In the genomic region with DNA sequence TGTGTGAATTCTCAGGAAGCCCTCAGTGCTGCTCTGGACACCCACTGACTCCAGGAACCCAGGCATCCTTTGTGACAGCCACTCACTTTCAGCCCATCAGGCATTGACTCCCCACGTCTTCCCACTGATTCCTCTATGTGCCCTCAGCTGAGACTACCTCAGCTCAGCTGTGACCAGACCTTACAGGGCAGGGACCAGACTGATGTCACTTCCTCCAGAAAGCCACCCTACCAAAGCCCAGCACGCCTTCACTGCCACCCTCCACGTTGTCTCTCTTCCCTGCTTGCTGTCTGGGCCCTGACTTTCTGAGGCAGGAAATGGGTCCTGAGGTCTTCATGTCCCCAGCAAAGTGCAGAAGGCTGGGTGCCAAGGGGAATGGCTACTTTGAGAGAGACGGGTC, we compare ENCODE assay signal across 8 mouse cellular contexts. TPM values are rescaled to one million over a fixed set of nuclear protein-coding genes. Genes with fewer than 3 reads are reported as not detected.
DNase-seq lines count a peak whose midpoint lies in the region; ATAC-seq and TF ChIP-seq lines count a peak whose summit lies in the region.

No protein-coding gene starts in this region.

- H3K9ac ChIP-seq in forebrain, embryonic 14.5 days (ENCODE audit: low read length): no peak overlapping the region
- H3K9ac ChIP-seq in lung, embryonic 15.5 days: no peak overlapping the region
- no peak overlapping the region for H3K9ac ChIP-seq in heart, embryonic 16.5 days (ENCODE audit: low read length)

- TF ChIP-seq CTCF in lung, adult 2 months (IDR thresholded peaks at IDR 0.05; ENCODE audit: insufficient read depth, low read length): no peak

- no peak for TF ChIP-seq POLR2A in lung, adult 2 months (IDR thresholded peaks at IDR 0.05; ENCODE audit: borderline replicate concordance, extremely low read depth, low read depth, low read length)

- WGBS in forebrain, embryonic 10.5 days: 73% methylated on average over 4 of the region's 4 CpGs
- 68% methylated on average over 4 of the region's 4 CpGs for WGBS in forebrain, embryonic 14.5 days
- WGBS in lung, embryonic 15.5 days: 51% methylated on average over 4 of the region's 4 CpGs
- 28% methylated on average over 4 of the region's 4 CpGs for WGBS in lung, adult 2 months
- 48% methylated on average over 4 of the region's 4 CpGs for WGBS in heart, embryonic 16.5 days

- intact Hi-C loops in left cerebral cortex, postnatal 25 days (cut with DNase I): no loop called here

- no peak overlapping the region for H3K4me2 ChIP-seq in forebrain, embryonic 14.5 days (ENCODE audit: low read length)
- no peak overlapping the region for H3K4me2 ChIP-seq in lung, embryonic 15.5 days
- no peak overlapping the region for H3K4me2 ChIP-seq in heart, embryonic 16.5 days (ENCODE audit: low read depth, low read length)

- H3K27me3 ChIP-seq in forebrain, embryonic 10.5 days (ENCODE audit: poor library complexity, severe bottlenecking): peaks cover 4% of the 10 kb centered on the region
- H3K27me3 ChIP-seq in forebrain, embryonic 14.5 days (replicated peaks; ENCODE audit: control insufficient read depth, insufficient read depth, low read length): no peaks in the 10 kb centered on the region
- H3K27me3 ChIP-seq in lung, embryonic 15.5 days: no peaks in the 10 kb centered on the region
- H3K27me3 ChIP-seq in heart, embryonic 16.5 days (ENCODE audit: control insufficient read depth, insufficient read depth, low read length): no peaks in the 10 kb centered on the region; the same call in 1 of the 2 replicates

- H3K36me3 ChIP-seq in forebrain, embryonic 10.5 days (replicated peaks): no peaks in the 10 kb centered on the region
- no peaks in the 10 kb centered on the region for H3K36me3 ChIP-seq in forebrain, embryonic 14.5 days (ENCODE audit: control insufficient read depth, insufficient read depth, low read length)
- no peaks in the 10 kb centered on the region for H3K36me3 ChIP-seq in lung, embryonic 15.5 days
- no peaks in the 10 kb centered on the region for H3K36me3 ChIP-seq in heart, embryonic 16.5 days (ENCODE audit: control insufficient read depth, insufficient read depth)

- no peak overlapping the region for H3K4me3 ChIP-seq in forebrain, embryonic 10.5 days
- H3K4me3 ChIP-seq in forebrain, embryonic 14.5 days (ENCODE audit: low read depth, low read length): no peak overlapping the region
- no peak overlapping the region for H3K4me3 ChIP-seq in lung, embryonic 15.5 days
- no peak overlapping the region for H3K4me3 ChIP-seq in lung, adult 2 months (replicated peaks; ENCODE audit: extremely low read depth, low read depth, low read length)
- H3K4me3 ChIP-seq in heart, embryonic 16.5 days (ENCODE audit: low read length): no peak overlapping the region

- DNase-seq in forebrain, embryonic 10.5 days (ENCODE audit: extremely low spot score, low spot score): no peak
- no peak for DNase-seq in forebrain, embryonic 14.5 days (ENCODE audit: low spot score)
- no peak for DNase-seq in lung, adult 2 months
- DNase-seq in adipocyte (ENCODE audit: low spot score): no peak
- no peak for DNase-seq in left cerebral cortex, postnatal 25 days (ENCODE audit: low spot score in 2 of 2)

- H3K4me1 ChIP-seq in forebrain, embryonic 10.5 days: peaks cover 12% of the 10 kb centered on the region
- no peaks in the 10 kb centered on the region for H3K4me1 ChIP-seq in forebrain, embryonic 14.5 days (ENCODE audit: control insufficient read depth, insufficient read depth, low read length)
- H3K4me1 ChIP-seq in lung, embryonic 15.5 days: peaks cover 30% of the 10 kb centered on the region
- H3K4me1 ChIP-seq in lung, adult 2 months (ENCODE audit: control insufficient read depth, insufficient read depth, low read length): peaks cover 11% of the 10 kb centered on the region; the same call in 1 of the 2 replicates
- H3K4me1 ChIP-seq in heart, embryonic 16.5 days (ENCODE audit: control insufficient read depth, insufficient read depth, low read length): peaks cover 12% of the 10 kb centered on the region

- H3K27ac ChIP-seq in forebrain, embryonic 10.5 days: 0 out of 2 replicates have a peak overlapping the region, but pooled peaks have one; percentile 4
- H3K27ac ChIP-seq in forebrain, embryonic 14.5 days (ENCODE audit: low read depth, low read length): no peak overlapping the region
- peak overlapping the region; percentile 90 for H3K27ac ChIP-seq in lung, embryonic 15.5 days
- peak overlapping the region; percentile 90 for H3K27ac ChIP-seq in heart, embryonic 16.5 days (ENCODE audit: low read length)

- no peak for ATAC-seq in forebrain, embryonic 14.5 days
- ATAC-seq in lung, embryonic 15.5 days (ENCODE audit: borderline replicate concordance, extremely low read depth, low FRiP score, low TSS enrichment): no peak
- no peak for ATAC-seq in heart, embryonic 16.5 days (replicated peaks; ENCODE audit: extremely low read depth, insufficient read depth, low FRiP score)
- peak; percentile 11; the same call in 1 of the 2 replicates for ATAC-seq in neutrophil, adult 5-6 weeks (ENCODE audit: extremely low read depth, insufficient number of reproducible peaks, low FRiP score, poor library complexity, severe bottlenecking)

- no peaks in the 10 kb centered on the region for H3K9me3 ChIP-seq in forebrain, embryonic 10.5 days
- H3K9me3 ChIP-seq in forebrain, embryonic 14.5 days (replicated peaks; ENCODE audit: control insufficient read depth, low read length): no peaks in the 10 kb centered on the region
- H3K9me3 ChIP-seq in lung, embryonic 15.5 days: no peaks in the 10 kb centered on the region
- H3K9me3 ChIP-seq in heart, embryonic 16.5 days (replicated peaks; ENCODE audit: control insufficient read depth, low read length): no peaks in the 10 kb centered on the region

RNA-seq across cellular contexts. Expression of a gene that starts 6.5 kb away (rescaled TPM):
- polyA plus RNA-seq in forebrain, embryonic 10.5 days (2016; fragmentation: Nextera tagmentation; extraction: Ambion mirVana): 0.34 and 0.36 TPM in 2 replicates
- 0.71 and 1.0 TPM in 2 replicates for polyA plus RNA-seq in forebrain, embryonic 14.5 days (2014; fragmentation: Nextera tagmentation; extraction: Ambion mirVana)
- polyA plus RNA-seq in lung, embryonic 15.5 days (2015; fragmentation: Nextera tagmentation; extraction: Ambion mirVana): 3.9 and 4.6 TPM in 2 replicates
- 11.4 and 28.6 TPM in 2 replicates for polyA plus RNA-seq in lung, adult 2 months (2012; rRNA removed)
- polyA plus RNA-seq in heart, embryonic 16.5 days (2015; fragmentation: Nextera tagmentation; extraction: Ambion mirVana): 9.5 and 9.9 TPM in 2 replicates
- total RNA-seq in neutrophil, adult 5-6 weeks (2017): 0.61 TPM in 1 of 2 replicates, not detected in the other
- 1 to 10 TPM in 1 of 2 experiments, under 1 TPM in 1; 0.99 to 1.1 TPM for total RNA-seq in left cerebral cortex, postnatal 25 days (2021)
